Mouse (Mus musculus) kidney, embryonic 14.5 days (tissue): Measurements from ENCODE around the gene C1qtnf7. TPM values are rescaled to one million over a fixed set of nuclear protein-coding genes. Genes with fewer than 3 reads are reported as not detected.

Experiments used
- ATAC-seq: fragments of 200-750 bp; cut with Nextera tagmentation; 2 replicates; pipeline ENCODE4 v1.8.0; 2017; ENCODE audit warnings: moderate number of reproducible peaks, mild to moderate bottlenecking, moderate TSS enrichment, moderate library complexity; ENCODE audit not compliant: low FRiP score, low TSS enrichment
- H3K27ac ChIP-seq: fragments of 300-500 bp; sonication (generic); 2 replicates; pipeline ENCODE4 v1.5.1; 2014; ENCODE audit warnings: low read depth, mild to moderate bottlenecking, low read length, moderate library complexity, mixed read lengths
- H3K27me3 ChIP-seq: fragments of 300-500 bp; sonication (generic); 2 replicates; pipeline ENCODE4 v1.6.1; 2014; ENCODE audit warnings: mild to moderate bottlenecking, low read length; ENCODE audit not compliant: control insufficient read depth, insufficient read depth
- H3K36me3 ChIP-seq: fragments of 300-500 bp; sonication (generic); 2 replicates; pipeline ENCODE4 v1.6.1; 2014; ENCODE audit warnings: low read length, mixed read lengths; ENCODE audit not compliant: control insufficient read depth, insufficient read depth
- H3K4me1 ChIP-seq: fragments of 300-500 bp; sonication (generic); 2 replicates; pipeline ENCODE4 v1.6.1; 2014; ENCODE audit warnings: low read length, mixed read lengths; ENCODE audit not compliant: control insufficient read depth, insufficient read depth
- H3K4me2 ChIP-seq: fragments of 300-500 bp; sonication (generic); replicated peaks from 2 replicates; pipeline ENCODE4 v1.6.1; 2014; ENCODE audit warnings: low read depth, mild to moderate bottlenecking, low read length
- H3K4me3 ChIP-seq: fragments of 300-500 bp; sonication (generic); 2 replicates; pipeline ENCODE4 v1.5.1; 2014; ENCODE audit warnings: mild to moderate bottlenecking, low read length
- H3K9ac ChIP-seq: fragments of 300-500 bp; sonication (generic); 2 replicates; pipeline ENCODE4 v1.6.1; 2014; ENCODE audit warnings: low read depth, mild to moderate bottlenecking, low read length, moderate library complexity
- H3K9me3 ChIP-seq: fragments of 300-500 bp; sonication (generic); 2 replicates; pipeline ENCODE4 v1.6.1; 2016; ENCODE audit warnings: low read length; ENCODE audit not compliant: control insufficient read depth
- WGBS: fragments of 180-500 bp; shearing (Covaris S2); extraction: QIAGEN DNeasy Blood & Tissue Kit; methylation state at CpG from one replicate; pipeline ENCODE4 v1.1.7; 2014; 5-methylcytosine and 5-hydroxymethylcytosine counted together
- polyA plus RNA-seq: library from polyadenylated mRNA; unstranded; fragments of >200 nt; fragmentation: Nextera tagmentation; extraction: Ambion mirVana; gene quantifications from 2 replicates; pipeline ENCODE4 v1.2.1, GENCODE M21; 2014

The C1qtnf7 gene
- polyA plus RNA-seq, 1 experiment from 2014 or later: 2.4 TPM

DNA sequence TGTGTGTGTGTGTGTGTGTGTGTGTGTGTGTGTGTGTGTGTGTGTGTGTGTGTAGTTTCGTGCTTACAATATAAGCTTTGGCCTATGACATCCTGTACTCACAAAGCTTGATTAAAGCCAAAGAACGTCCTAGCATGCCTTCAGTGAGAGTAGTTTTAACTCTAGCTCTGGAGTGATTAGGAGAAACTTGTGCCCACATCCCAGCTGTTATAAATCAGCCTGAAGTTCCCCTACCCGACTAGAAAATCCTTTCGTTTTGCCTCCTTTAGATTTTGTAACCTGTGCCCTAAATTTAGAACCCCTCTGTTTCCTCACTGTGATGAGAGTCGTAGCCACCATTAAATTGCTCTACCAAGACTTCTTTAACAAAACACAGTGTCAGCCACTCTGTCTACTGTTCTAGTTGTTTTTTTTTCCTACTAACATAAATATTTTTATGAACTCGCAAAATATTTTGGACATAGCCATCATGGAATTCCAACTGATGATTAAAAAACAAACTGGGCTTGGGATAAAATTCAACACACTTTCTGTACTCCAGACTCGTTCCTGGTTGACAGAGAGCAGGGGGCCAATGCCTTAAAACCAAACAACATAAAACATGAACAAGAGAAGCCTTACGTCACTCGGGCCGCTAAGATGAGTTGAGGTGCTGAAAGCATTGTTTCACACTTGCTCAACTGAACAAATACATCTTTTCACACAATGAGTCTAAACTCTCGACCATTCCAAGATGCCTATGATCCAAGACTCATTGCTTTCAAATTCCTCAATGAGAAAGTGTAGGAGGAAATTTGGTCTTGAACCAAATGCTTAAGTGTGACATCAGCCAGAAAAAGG lies 70.3 kb downstream of the C1qtnf7 start:
- Histone ChIP-seq H3K4me3 (no peak overlapping the region), H3K36me3 (no peaks in the 10 kb centered on the region), H3K4me2 (no peak overlapping the region), H3K27ac (no peak overlapping the region; the same call in 1 of the 2 replicates), H3K27me3 (no peaks in the 10 kb centered on the region), H3K4me1 (no peaks in the 10 kb centered on the region), H3K9ac (no peak overlapping the region), H3K9me3 (no peaks in the 10 kb centered on the region)
- ATAC-seq: no peak
- WGBS: 24% methylated on average over 11 of the region's 11 CpGs

GRCm38 (mm10) chr5:43588791-43589439 lies 73.6 kb downstream of the C1qtnf7 start:
- Histone ChIP-seq H3K27me3 (no peaks in the 10 kb centered on the region), H3K9ac (no peak overlapping the region), H3K36me3 (no peaks in the 10 kb centered on the region), H3K27ac (no peak overlapping the region), H3K4me3 (no peak overlapping the region), H3K4me2 (no peak overlapping the region), H3K4me1 (no peaks in the 10 kb centered on the region), H3K9me3 (no peaks in the 10 kb centered on the region)
- peak; percentile 78; the same call in 1 of the 2 replicates for ATAC-seq
- WGBS: 65% methylated on average over 5 of the region's 5 CpGs

DNA sequence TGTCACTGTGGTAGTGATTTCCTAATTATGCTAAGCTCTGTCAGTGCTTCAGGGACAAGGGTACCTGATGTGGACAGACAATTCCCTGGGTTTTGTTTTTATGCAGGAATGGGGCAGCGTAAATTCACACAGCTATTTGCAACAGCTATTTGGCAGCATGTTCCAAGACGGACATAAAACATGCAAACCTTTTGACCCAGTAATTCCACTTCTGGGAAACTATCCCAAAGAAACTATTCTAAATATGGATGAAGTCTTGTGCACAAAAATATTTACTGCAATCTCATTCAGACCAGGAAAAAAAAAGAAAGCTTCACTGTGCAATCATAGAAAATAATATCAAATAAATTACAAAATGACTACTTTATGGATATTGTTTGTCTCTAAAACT lies 74.1 kb downstream of the C1qtnf7 start:
- H3K27ac ChIP-seq: no peak overlapping the region
- WGBS: 52% methylated on average over 2 of the region's 2 CpGs

DNA sequence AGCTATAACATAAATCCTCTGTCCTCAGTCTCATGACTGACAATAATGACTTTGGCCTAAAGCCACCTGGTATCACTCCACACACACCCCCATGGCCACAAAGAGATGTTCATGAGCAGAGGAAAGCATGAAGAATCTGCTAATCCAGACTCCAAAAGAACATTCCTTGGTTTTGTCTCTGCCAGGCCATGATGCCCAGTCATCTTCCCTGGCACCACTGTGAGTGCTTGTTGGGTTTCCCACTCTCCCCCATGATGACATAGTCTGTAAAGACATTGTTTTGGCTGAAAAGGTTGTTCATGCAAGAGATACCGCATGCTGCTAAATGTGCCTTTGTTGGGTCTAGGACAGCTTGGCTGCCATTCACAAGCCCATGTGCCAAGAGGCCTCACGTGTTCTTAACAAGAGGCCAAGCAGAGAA lies 75.0 kb downstream of the C1qtnf7 start:
- ATAC-seq: no peak
- Histone ChIP-seq H3K4me1 (no peaks in the 10 kb centered on the region), H3K4me3 (no peak overlapping the region), H3K27me3 (no peaks in the 10 kb centered on the region), H3K36me3 (no peaks in the 10 kb centered on the region), H3K9ac (no peak overlapping the region), H3K4me2 (no peak overlapping the region), H3K9me3 (no peaks in the 10 kb centered on the region), H3K27ac (no peak overlapping the region)
- WGBS: 97% methylated on average over 2 of the region's 2 CpGs

More for the DNA sequence above, 74.1 kb downstream of the C1qtnf7 start:
- no peaks in the 10 kb centered on the region for H3K36me3 ChIP-seq
- H3K4me1 ChIP-seq: no peaks in the 10 kb centered on the region
- ATAC-seq: no peak
- no peaks in the 10 kb centered on the region for H3K27me3 ChIP-seq
- no peak overlapping the region for H3K4me2 ChIP-seq
- H3K4me3 ChIP-seq: no peak overlapping the region
- no peaks in the 10 kb centered on the region for H3K9me3 ChIP-seq
- H3K9ac ChIP-seq: no peak overlapping the region

- Histone ChIP-seq H3K9me3 (no peaks in the 10 kb centered on the region), H3K4me2 (no peak overlapping the region), H3K4me1 (no peaks in the 10 kb centered on the region), H3K27ac (no peak overlapping the region), H3K36me3 (no peaks in the 10 kb centered on the region), H3K4me3 (no peak overlapping the region), H3K27me3 (no peaks in the 10 kb centered on the region), H3K9ac (no peak overlapping the region)
- ATAC-seq: no peak
- 83% methylated on average over 8 of the region's 8 CpGs for WGBS
Measured at GRCm38 (mm10) chr5:43601601-43602000, 86.3 kb downstream of the C1qtnf7 start.

- Histone ChIP-seq H3K27ac (no peak overlapping the region), H3K4me1 (no peaks in the 10 kb centered on the region), H3K36me3 (no peaks in the 10 kb centered on the region), H3K9me3 (no peaks in the 10 kb centered on the region), H3K4me3 (no peak overlapping the region), H3K4me2 (no peak overlapping the region), H3K9ac (no peak overlapping the region), H3K27me3 (no peaks in the 10 kb centered on the region)
- ATAC-seq: no peak
- 93% methylated on average over 3 of the region's 3 CpGs for WGBS
Measured at GRCm38 (mm10) chr5:43602518-43602917, 87.2 kb downstream of the C1qtnf7 start.

GRCm38 (mm10) chr5:43603559-43603958 lies 88.2 kb downstream of the C1qtnf7 start:
- Histone ChIP-seq H3K9ac (no peak overlapping the region), H3K36me3 (no peaks in the 10 kb centered on the region), H3K4me3 (no peak overlapping the region), H3K4me1 (no peaks in the 10 kb centered on the region), H3K4me2 (no peak overlapping the region), H3K27me3 (no peaks in the 10 kb centered on the region), H3K9me3 (no peaks in the 10 kb centered on the region), H3K27ac (no peak overlapping the region)
- ATAC-seq: no peak
- 88% methylated on average over 3 of the region's 3 CpGs for WGBS

DNA sequence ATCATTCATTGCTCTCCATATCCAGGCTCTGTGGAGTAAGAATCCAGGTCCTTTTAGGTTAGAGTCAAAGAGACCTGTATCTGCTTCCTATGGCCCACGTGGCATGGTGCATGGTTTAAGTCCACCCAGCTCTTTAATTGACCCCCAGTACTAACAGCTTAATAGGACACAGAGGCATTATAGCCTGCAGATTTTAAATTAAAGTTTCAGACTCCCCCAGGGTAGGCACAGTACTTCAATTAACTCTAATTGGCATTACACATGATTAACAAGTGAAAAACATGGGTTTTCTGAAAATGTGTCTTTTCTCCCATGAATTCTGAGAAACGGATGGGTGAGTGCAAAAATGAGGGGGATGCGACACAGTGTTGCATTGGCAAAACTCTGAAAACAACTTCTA lies 92.7 kb downstream of the C1qtnf7 start:
- Histone ChIP-seq H3K4me1 (0 out of 2 replicates have a peak, but pooled peaks cover 4% of the 10 kb centered on the region), H3K27ac (no peak overlapping the region), H3K4me3 (no peak overlapping the region), H3K9ac (no peak overlapping the region), H3K4me2 (no peak overlapping the region), H3K9me3 (no peaks in the 10 kb centered on the region), H3K36me3 (no peaks in the 10 kb centered on the region), H3K27me3 (no peaks in the 10 kb centered on the region)
- 72% methylated on average over 3 of the region's 3 CpGs for WGBS
- ATAC-seq: no peak

DNA sequence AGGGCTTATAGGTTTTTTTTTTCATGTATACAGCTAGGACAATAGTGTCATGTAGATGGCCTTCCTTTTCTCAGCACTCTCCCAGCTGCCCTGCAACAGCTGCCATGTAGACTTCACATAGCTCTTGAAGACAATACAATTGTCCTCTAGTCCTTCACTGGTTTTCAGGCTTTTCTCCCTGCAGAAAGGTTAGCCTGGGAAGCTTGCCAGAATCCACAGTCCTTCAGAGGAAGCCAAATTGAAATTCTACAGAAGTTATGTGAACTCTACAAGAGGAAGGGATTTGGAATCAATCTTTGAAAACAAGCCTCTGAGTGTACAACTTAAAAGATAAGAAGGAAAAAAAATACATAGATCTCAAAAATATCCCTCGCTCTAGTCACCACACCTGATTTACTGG lies 94.4 kb downstream of the C1qtnf7 start:
- Histone ChIP-seq H3K4me1 (0 out of 2 replicates have a peak, but pooled peaks cover 4% of the 10 kb centered on the region), H3K9me3 (no peaks in the 10 kb centered on the region), H3K27ac (no peak overlapping the region), H3K4me2 (no peak overlapping the region), H3K36me3 (no peaks in the 10 kb centered on the region), H3K4me3 (no peak overlapping the region), H3K27me3 (no peaks in the 10 kb centered on the region), H3K9ac (no peak overlapping the region)
- 70% methylated on average over 1 of the region's 1 CpGs for WGBS
- ATAC-seq: no peak
